Mouse (Mus musculus) cortical plate, adult 2 months (tissue): Measurements from ENCODE around the gene A630073D07Rik.

ENCODE experiments used
- CTCF ChIP-seq: fragments of 200-500 bp; IDR thresholded peaks from 2 replicates; pipeline ENCODE4 v1.5.1; 2011; ENCODE audit warnings: mild to moderate bottlenecking, control low read depth, low read length; ENCODE audit not compliant: insufficient read depth; ENCODE audit errors: extremely low read depth
- POLR2A ChIP-seq: fragments of 200-500 bp; IDR thresholded peaks from 2 replicates; pipeline ENCODE4 v1.6.1; 2011; ENCODE audit warnings: mild to moderate bottlenecking, low read length, control low read depth; ENCODE audit not compliant: insufficient read depth; ENCODE audit errors: extremely low read depth

DNA sequence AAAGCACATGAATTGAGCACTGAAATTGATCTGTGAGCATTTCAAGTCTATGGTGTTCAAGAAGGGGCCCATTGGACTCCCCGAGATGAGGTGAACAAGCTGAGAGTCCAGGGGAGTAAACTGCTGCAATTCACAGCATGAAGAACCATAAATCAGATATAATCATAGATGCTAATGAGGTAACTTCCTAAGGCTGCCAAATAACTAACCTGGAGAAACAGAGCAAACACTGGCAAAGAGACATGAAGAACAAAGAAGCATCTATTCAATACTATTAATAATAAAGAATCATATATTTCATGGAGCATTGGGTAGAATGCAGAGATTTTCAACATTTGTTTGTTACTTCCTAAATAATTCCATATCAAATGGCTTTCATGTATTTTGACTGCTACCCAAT is at the start of gene A630073D07Rik:
- TF ChIP-seq CTCF (no peak), POLR2A (no peak)
